Mouse (Mus musculus): ENCODE data around the gene Gm9964.

GRCm38 (mm10) chr11:79290473-79290872 is 6.2 kb downstream of the Gm9964 start:
- TF ChIP-seq CTCF (IDR thresholded peaks at IDR 0.05; ENCODE audit: low read depth, low read length) (0 out of 2 replicates have a peak, but pooled peaks have one; percentile 24), POLR2A (IDR thresholded peaks at IDR 0.05; ENCODE audit: borderline replicate concordance, low read depth, low read length) (no peak)
